Mouse (Mus musculus) hindbrain, embryonic 14.5 days (tissue): Measurements from ENCODE around the gene Msrb3. TPM values are rescaled to one million over a fixed set of nuclear protein-coding genes. Genes with fewer than 3 reads are reported as not detected.

Experiments
- ATAC-seq: fragments of 200-750 bp; cut with Nextera tagmentation; 2 replicates; pipeline ENCODE4 v1.8.0; 2017; ENCODE audit warnings: moderate number of reproducible peaks, mild to moderate bottlenecking, moderate TSS enrichment, moderate library complexity; ENCODE audit not compliant: low FRiP score
- DNase-seq: peaks from one replicate; pipeline ENCODE4 v3.0.0-alpha.2; 2015; ENCODE audit warnings: low spot score
- H3K27ac ChIP-seq: fragments of 300-500 bp; sonication (generic); 2 replicates; pipeline ENCODE4 v1.5.1; 2014; ENCODE audit warnings: mild to moderate bottlenecking, moderate library complexity
- H3K27me3 ChIP-seq: fragments of 300-500 bp; sonication (generic); 2 replicates; pipeline ENCODE4 v1.6.1; 2014; ENCODE audit warnings: mild to moderate bottlenecking, low read length, mixed read lengths; ENCODE audit not compliant: control insufficient read depth, insufficient read depth
- H3K36me3 ChIP-seq: fragments of 300-500 bp; sonication (generic); replicated peaks from 2 replicates; pipeline ENCODE4 v1.6.1; 2014; ENCODE audit not compliant: control insufficient read depth, insufficient read depth
- H3K4me1 ChIP-seq: fragments of 300-500 bp; sonication (generic); replicated peaks from 2 replicates; pipeline ENCODE4 v1.6.1; 2014; ENCODE audit warnings: antibody characterized with exemption, low read length, mixed read lengths; ENCODE audit not compliant: control insufficient read depth, insufficient read depth
- H3K4me2 ChIP-seq: fragments of 300-500 bp; sonication (generic); replicated peaks from 2 replicates; pipeline ENCODE4 v1.6.1; 2014; ENCODE audit warnings: mild to moderate bottlenecking, moderate library complexity
- H3K4me3 ChIP-seq: fragments of 300-500 bp; sonication (generic); replicated peaks from 2 replicates; pipeline ENCODE4 v1.5.1; 2014; ENCODE audit warnings: mild to moderate bottlenecking, low read length
- H3K9ac ChIP-seq: fragments of 300-500 bp; sonication (generic); 2 replicates; pipeline ENCODE4 v1.6.1; 2014
- H3K9me3 ChIP-seq: fragments of 300-500 bp; sonication (generic); 2 replicates; pipeline ENCODE4 v1.6.1; 2016; ENCODE audit warnings: low read length; ENCODE audit not compliant: control insufficient read depth
- WGBS: fragments of 180-500 bp; shearing (Covaris S2); extraction: QIAGEN DNeasy Blood & Tissue Kit; methylation state at CpG from one replicate; pipeline ENCODE4 v1.1.7; 2014; 5-methylcytosine and 5-hydroxymethylcytosine counted together
- polyA plus RNA-seq: library from polyadenylated mRNA; unstranded; fragments of >200 nt; fragmentation: Nextera tagmentation; extraction: Ambion mirVana; gene quantifications from 2 replicates; pipeline ENCODE4 v1.2.1, GENCODE M21; 2014

Msrb3 gene
- polyA plus RNA-seq, 1 experiment from 2014 or later, result 1.3 TPM

GRCm38 (mm10) chr10:120827761-120828160, 71.1 kb downstream of the Msrb3 start:
- ATAC-seq (no peak), DNase-seq (no peak)
- no peak overlapping the region for H3K27ac ChIP-seq
- no peak overlapping the region for H3K4me2 ChIP-seq
- 0 out of 2 replicates have a peak, but pooled peaks cover 8% of the 10 kb centered on the region for H3K4me1 ChIP-seq
- WGBS, result 94% methylated on average over 12 of the region's 12 CpGs
- H3K4me3 ChIP-seq, result no peak overlapping the region
- H3K36me3 ChIP-seq, result no peaks in the 10 kb centered on the region
- H3K9me3 ChIP-seq, result no peaks in the 10 kb centered on the region
- H3K27me3 ChIP-seq, result no peaks in the 10 kb centered on the region
- no peak overlapping the region for H3K9ac ChIP-seq

DNA sequence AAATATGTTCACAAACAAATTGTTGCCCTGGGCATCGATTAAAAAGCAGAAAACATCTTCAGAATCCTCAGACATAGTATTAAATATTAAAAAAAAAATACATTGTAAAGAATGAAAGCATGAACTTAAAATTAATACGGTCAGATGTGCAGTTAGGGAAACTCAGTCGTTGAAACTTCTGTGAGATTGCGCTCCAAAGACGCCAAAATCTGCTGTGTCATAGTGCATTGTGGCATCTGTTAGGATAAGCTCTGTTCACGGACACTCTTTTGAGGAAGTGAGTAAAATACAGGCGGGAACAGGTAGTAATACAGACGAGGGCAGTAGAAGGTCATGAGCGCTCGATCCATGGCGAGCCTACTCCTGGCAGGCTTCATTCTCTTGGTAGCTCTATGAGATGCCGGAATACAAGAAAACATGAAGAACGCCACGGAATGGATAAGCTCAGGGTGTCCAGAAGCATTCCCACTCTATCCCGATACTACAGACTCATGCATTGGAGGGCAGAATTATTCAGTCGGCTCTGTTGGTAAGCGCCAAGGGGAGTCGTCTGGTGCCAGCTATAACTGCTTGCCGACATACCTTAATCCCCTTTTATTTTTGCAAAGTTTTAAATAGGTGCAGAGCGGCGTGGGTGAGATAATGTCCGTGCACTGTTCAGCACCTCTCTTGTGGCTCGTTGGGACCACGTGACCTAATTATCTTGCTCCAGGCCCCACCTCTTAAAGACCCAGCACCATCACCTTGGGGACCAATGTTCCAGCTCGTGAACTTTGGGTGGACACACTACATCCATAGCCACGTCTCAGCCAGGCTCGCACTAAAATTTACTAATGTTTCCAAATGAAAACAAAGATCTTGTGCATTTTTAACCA, 71.9 kb downstream of the Msrb3 start:
- H3K4me3 ChIP-seq, result no peak overlapping the region
- 86% methylated on average over 27 of the region's 27 CpGs for WGBS

DNA sequence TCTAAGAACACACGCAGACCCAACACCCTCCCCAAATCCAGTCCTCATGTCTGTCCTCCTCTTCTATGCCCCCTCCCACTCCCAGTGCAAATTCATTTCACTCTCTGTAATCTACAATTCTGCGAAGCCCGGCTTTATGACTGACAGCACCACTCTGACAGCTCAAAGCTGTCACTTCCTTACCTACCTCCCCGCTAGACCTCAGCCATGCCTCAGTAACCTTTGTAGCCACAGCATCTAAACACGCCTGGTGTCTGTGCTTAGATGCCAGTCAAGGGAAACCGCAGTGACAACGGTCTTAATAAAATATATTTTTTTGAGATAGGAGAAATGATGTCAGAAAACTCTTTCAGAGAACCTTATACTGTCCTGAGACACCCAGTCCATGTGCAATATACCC, 72.5 kb downstream of the Msrb3 start:
- Histone ChIP-seq H3K4me1 (0 out of 2 replicates have a peak, but pooled peaks cover 8% of the 10 kb centered on the region), H3K27ac (no peak overlapping the region), H3K4me2 (no peak overlapping the region), H3K9ac (no peak overlapping the region), H3K36me3 (no peaks in the 10 kb centered on the region), H3K9me3 (no peaks in the 10 kb centered on the region), H3K4me3 (no peak overlapping the region), H3K27me3 (no peaks in the 10 kb centered on the region)
- ATAC-seq (no peak), DNase-seq (no peak)
- 79% methylated on average over 7 of the region's 7 CpGs for WGBS

More for the DNA sequence above, 71.9 kb downstream of the Msrb3 start:
- H3K27me3 ChIP-seq, result no peaks in the 10 kb centered on the region
- H3K4me1 ChIP-seq, result 0 out of 2 replicates have a peak, but pooled peaks cover 8% of the 10 kb centered on the region
- no peak overlapping the region for H3K27ac ChIP-seq
- no peaks in the 10 kb centered on the region for H3K36me3 ChIP-seq
- no peaks in the 10 kb centered on the region for H3K9me3 ChIP-seq
- ATAC-seq, result no peak
- H3K9ac ChIP-seq, result no peak overlapping the region
- H3K4me2 ChIP-seq, result no peak overlapping the region
- DNase-seq, result no peak

DNA sequence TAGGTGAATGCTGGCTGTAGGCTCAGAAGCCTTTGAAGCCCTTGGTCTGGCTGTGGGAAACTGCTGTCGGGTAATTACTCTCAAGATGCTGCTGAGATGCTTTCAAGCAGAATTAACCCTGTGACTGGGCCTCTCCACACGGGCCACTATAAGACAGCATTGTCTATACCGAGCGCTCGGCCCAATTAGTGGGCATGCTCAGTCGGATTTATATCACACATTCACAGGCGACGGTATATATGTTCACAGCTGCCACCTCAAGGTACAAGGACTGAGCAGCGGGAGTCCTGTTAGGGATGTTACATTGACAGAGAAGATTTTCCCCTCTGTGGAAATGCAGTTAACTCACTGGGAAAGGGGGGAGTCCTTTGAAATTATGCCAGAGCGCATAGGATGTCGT, 73.3 kb downstream of the Msrb3 start:
- Histone ChIP-seq H3K9me3 (no peaks in the 10 kb centered on the region), H3K4me2 (no peak overlapping the region), H3K27ac (no peak overlapping the region), H3K27me3 (no peaks in the 10 kb centered on the region), H3K36me3 (no peaks in the 10 kb centered on the region), H3K4me3 (no peak overlapping the region), H3K9ac (no peak overlapping the region), H3K4me1 (0 out of 2 replicates have a peak, but pooled peaks cover 8% of the 10 kb centered on the region)
- DNase-seq (no peak), ATAC-seq (no peak)
- 37% methylated on average over 11 of the region's 11 CpGs for WGBS

- Histone ChIP-seq H3K4me1 (0 out of 2 replicates have a peak, but pooled peaks cover 8% of the 10 kb centered on the region), H3K9ac (no peak overlapping the region), H3K27ac (no peak overlapping the region), H3K4me3 (no peak overlapping the region), H3K4me2 (no peak overlapping the region), H3K27me3 (no peaks in the 10 kb centered on the region), H3K9me3 (no peaks in the 10 kb centered on the region), H3K36me3 (no peaks in the 10 kb centered on the region)
- ATAC-seq (no peak), DNase-seq (no peak)
- WGBS, result 64% methylated on average over 20 of the region's 20 CpGs
These were observed 77.2 kb downstream of the Msrb3 start for GRCm38 (mm10) chr10:120821491-120822358.

- H3K36me3 ChIP-seq, result no peaks in the 10 kb centered on the region
- no peak for ATAC-seq
- DNase-seq, result no peak
- 0 out of 2 replicates have a peak, but pooled peaks cover 6% of the 10 kb centered on the region for H3K4me1 ChIP-seq
- H3K9me3 ChIP-seq, result no peaks in the 10 kb centered on the region
- no peak overlapping the region for H3K27ac ChIP-seq
- H3K27me3 ChIP-seq, result no peaks in the 10 kb centered on the region
- no peak overlapping the region for H3K4me3 ChIP-seq
- WGBS, result 52% methylated on average over 12 of the region's 12 CpGs
- H3K9ac ChIP-seq, result no peak overlapping the region
- no peak overlapping the region for H3K4me2 ChIP-seq
These were observed 78.1 kb downstream of the Msrb3 start for GRCm38 (mm10) chr10:120820781-120821300.

DNA sequence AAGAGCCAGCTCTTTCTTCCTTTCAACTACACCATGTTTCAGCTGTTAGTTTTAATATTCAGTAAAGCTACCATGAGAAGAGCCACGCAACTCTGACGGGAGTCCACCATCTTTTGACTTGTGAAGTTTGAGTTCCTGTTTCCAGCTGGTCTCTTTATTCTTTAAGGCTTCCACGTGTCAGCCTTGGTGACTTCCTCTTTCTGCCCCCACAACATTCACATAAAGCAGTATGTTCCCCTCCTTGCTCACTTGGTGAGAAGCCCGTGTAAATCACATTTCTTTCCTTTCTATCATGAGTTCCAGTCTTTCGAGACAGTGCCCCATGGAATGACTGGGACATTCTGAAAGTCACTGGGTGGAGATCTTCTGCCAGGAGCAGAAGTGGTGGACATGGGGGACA, 83.6 kb downstream of the Msrb3 start:
- H3K4me3 ChIP-seq, result no peak overlapping the region
- no peak for DNase-seq
- no peaks in the 10 kb centered on the region for H3K9me3 ChIP-seq
- WGBS, result 81% methylated on average over 5 of the region's 5 CpGs
- no peak overlapping the region for H3K9ac ChIP-seq
- H3K36me3 ChIP-seq, result no peaks in the 10 kb centered on the region
- H3K4me2 ChIP-seq, result no peak overlapping the region
- no peak overlapping the region for H3K27ac ChIP-seq
- no peak for ATAC-seq
- H3K4me1 ChIP-seq, result peaks cover 10% of the 10 kb centered on the region
- no peaks in the 10 kb centered on the region for H3K27me3 ChIP-seq

GRCm38 (mm10) chr10:120811796-120812443, 87.0 kb downstream of the Msrb3 start:
- Histone ChIP-seq H3K4me3 (no peak overlapping the region), H3K9ac (no peak overlapping the region), H3K4me1 (peaks cover 18% of the 10 kb centered on the region), H3K27ac (no peak overlapping the region), H3K27me3 (no peaks in the 10 kb centered on the region), H3K4me2 (no peak overlapping the region), H3K9me3 (no peaks in the 10 kb centered on the region), H3K36me3 (no peaks in the 10 kb centered on the region)
- ATAC-seq (no peak), DNase-seq (no peak)
- WGBS, result 77% methylated on average over 24 of the region's 24 CpGs
